13 mouse cellular contexts compared by ENCODE assay signal in genomic region chr11:80171884-80172283, GRCm38 (mm10). TPM values are rescaled to one million over a fixed set of nuclear protein-coding genes. Genes with fewer than 3 reads are reported as not detected.
DNase-seq lines count a peak whose midpoint lies in the region; ATAC-seq and TF ChIP-seq lines count a peak whose summit lies in the region.
"Had no signal": no experiment of that assay in that cellular context is flagged by ENCODE, and none has a peak within 500 bp of the region (broad histone marks: within the 10 kb centered on the region; RNA-seq: fewer than 3 reads in every experiment).

No protein-coding gene starts in this region.

- H3K9ac ChIP-seq in kidney, embryonic 16.5 days (replicated peaks; ENCODE audit: low read length) = no peak overlapping the region
- H3K9ac ChIP-seq: embryonic facial prominence, embryonic 13.5 days had no signal

- H3K27me3 ChIP-seq in kidney, adult 2 months (replicated peaks; ENCODE audit: control insufficient read depth, insufficient read depth, low read length) = no peaks in the 10 kb centered on the region
- no peaks in the 10 kb centered on the region for H3K27me3 ChIP-seq in kidney, embryonic 16.5 days (ENCODE audit: insufficient read depth, low read length)
- H3K27me3 ChIP-seq: embryonic facial prominence, embryonic 13.5 days had no signal

- WGBS in kidney, adult 2 months = 46% methylated on average over 4 of the region's 4 CpGs
- WGBS in kidney, embryonic 16.5 days = 60% methylated on average over 4 of the region's 4 CpGs
- 50% methylated on average over 4 of the region's 4 CpGs for WGBS in macrophage (ENCODE audit: missing documents)

- no peak for ATAC-seq in kidney, embryonic 16.5 days (ENCODE audit: low FRiP score, low TSS enrichment)
- ATAC-seq: forebrain, embryonic 16.5 days had no signal

- peaks cover 25% of the 10 kb centered on the region for H3K4me1 ChIP-seq in kidney, adult 2 months (ENCODE audit: control insufficient read depth, insufficient read depth, low read length)
- H3K4me1 ChIP-seq in kidney, embryonic 16.5 days (ENCODE audit: insufficient read depth, low read length) = no peaks in the 10 kb centered on the region
- H3K4me1 ChIP-seq: embryonic facial prominence, embryonic 13.5 days had no signal

- DNase-seq in kidney, adult 2 months = peak; percentile 96
- peak; percentile 48 to 56 for DNase-seq in adrenal gland, adult 18-20 months (ENCODE audit: low spot score in 2 of 2)
- DNase-seq in kidney, adult 9 months = peak; percentile 97
- no peak for DNase-seq in T-cell, adult 2 months (ENCODE audit: low spot score)
- no peak for DNase-seq in right cerebral cortex, postnatal 36 days (ENCODE audit: low spot score in 2 of 2)
- DNase-seq in neural tube, embryonic 10.5 days (ENCODE audit: extremely low spot score, low spot score) = no peak
- DNase-seq: cerebellum, adult 9-10 months had no signal

- peaks cover 36% of the 10 kb centered on the region; the same call in 1 of the 2 replicates for H3K79me2 ChIP-seq in macrophage (ENCODE audit: inconsistent target)

- no peak overlapping the region for H3K4me3 ChIP-seq in kidney, adult 2 months (ENCODE audit: insufficient read depth, low read depth, low read length)
- H3K4me3 ChIP-seq in kidney, embryonic 16.5 days (ENCODE audit: low read length) = no peak overlapping the region
- H3K4me3 ChIP-seq in macrophage (ENCODE audit: inconsistent target) = no peak overlapping the region
- H3K4me3 ChIP-seq: embryonic facial prominence, embryonic 13.5 days; hindbrain, embryonic 10.5 days; myocyte had no signal

- no peak overlapping the region for H3K4me2 ChIP-seq in kidney, embryonic 16.5 days (replicated peaks; ENCODE audit: low read depth, low read length)
- H3K4me2 ChIP-seq: embryonic facial prominence, embryonic 13.5 days had no signal

- no peak for TF ChIP-seq CTCF in kidney, adult 2 months (conservative IDR thresholded peaks at IDR 0.05; ENCODE audit: insufficient read depth, insufficient read length, low read depth, low read length)

- peak overlapping the region; percentile 92 for H3K27ac ChIP-seq in kidney, adult 2 months (ENCODE audit: insufficient read depth, low read depth, low read length)
- H3K27ac ChIP-seq in kidney, embryonic 16.5 days (ENCODE audit: low read length) = no peak overlapping the region
- peak overlapping the region; percentile 98 for H3K27ac ChIP-seq in macrophage
- H3K27ac ChIP-seq: embryonic facial prominence, embryonic 13.5 days; hindbrain, embryonic 10.5 days had no signal

- no peak for TF ChIP-seq POLR2A in kidney, adult 2 months (IDR thresholded peaks at IDR 0.05; ENCODE audit: low read depth, low read length)

- no peaks in the 10 kb centered on the region for H3K36me3 ChIP-seq in kidney, adult 2 months (ENCODE audit: control insufficient read depth, insufficient read depth, low read length)
- H3K36me3 ChIP-seq in kidney, embryonic 16.5 days (ENCODE audit: insufficient read depth, low read length) = no peaks in the 10 kb centered on the region
- peaks cover 51% of the 10 kb centered on the region for H3K36me3 ChIP-seq in macrophage (ENCODE audit: inconsistent target)
- H3K36me3 ChIP-seq: embryonic facial prominence, embryonic 13.5 days; hindbrain, embryonic 10.5 days had no signal

- H3K9me3 ChIP-seq in kidney, embryonic 16.5 days (ENCODE audit: low read length) = no peaks in the 10 kb centered on the region
- H3K9me3 ChIP-seq: embryonic facial prominence, embryonic 13.5 days; hindbrain, embryonic 10.5 days had no signal

RNA-seq across cellular contexts. Expression of gene Rnf135, which starts 11.8 kb away (rescaled TPM):
- 7.0 and 7.6 TPM in 2 replicates for polyA plus RNA-seq in kidney, adult 2 months (2012; rRNA removed)
- 12.9 and 14.0 TPM in 2 replicates for polyA plus RNA-seq in kidney, embryonic 16.5 days (2015; fragmentation: Nextera tagmentation; extraction: Ambion mirVana)
- 1 to 10 TPM; 5.9 to 9.1 TPM for total RNA-seq in adrenal gland, adult 18-20 months (2021)
- 10 to 100 TPM; 17.2 to 69.8 (median 48.8) TPM for total RNA-seq in macrophage (2018; cell fraction: chromatin; rRNA removed)
- total RNA-seq in macrophage (2018; cell fraction: cytosol; rRNA removed) = 10 to 100 TPM; 15.5 to 57.5 (median 30.7) TPM
- total RNA-seq in macrophage (2018; cell fraction: nucleus; rRNA removed) = 10 to 100 TPM; 23.7 to 88.1 (median 50.5) TPM
- polyA plus RNA-seq in macrophage (2018) = 8.8 to 30.5 TPM (median 15.2 TPM) in 3 replicates

RNA-seq across cellular contexts. Expression of gene Adap2, which starts 18.0 kb away (rescaled TPM):
- 25.9 and 26.8 TPM in 2 replicates for polyA plus RNA-seq in kidney, adult 2 months (2012; rRNA removed)
- polyA plus RNA-seq in kidney, embryonic 16.5 days (2015; fragmentation: Nextera tagmentation; extraction: Ambion mirVana) = 3.1 and 3.6 TPM in 2 replicates
- 10 to 100 TPM in 1 of 2 experiments, 1 to 10 TPM in 1; 9.6 to 11.1 TPM for total RNA-seq in adrenal gland, adult 18-20 months (2021)
- total RNA-seq in macrophage (2018; cell fraction: chromatin; rRNA removed) = 100 to 1,000 TPM; 119 to 715 (median 357) TPM
- 100 to 1,000 TPM in 19 of 26 experiments, 10 to 100 TPM in 7; 65.8 to 202 (median 108) TPM for total RNA-seq in macrophage (2018; cell fraction: cytosol; rRNA removed)
- 100 to 1,000 TPM in 24 of 26 experiments, 10 to 100 TPM in 2; 94.4 to 583 (median 247) TPM for total RNA-seq in macrophage (2018; cell fraction: nucleus; rRNA removed)
- 54.5 to 101 TPM (median 85.2 TPM) in 3 replicates for polyA plus RNA-seq in macrophage (2018)

RNA-seq across cellular contexts. Expression of gene Tefm, which starts 29.9 kb away (rescaled TPM):
- 10.2 and 12.3 TPM in 2 replicates for polyA plus RNA-seq in kidney, adult 2 months (2012; rRNA removed)
- 35.0 and 39.0 TPM in 2 replicates for polyA plus RNA-seq in kidney, embryonic 16.5 days (2015; fragmentation: Nextera tagmentation; extraction: Ambion mirVana)
- total RNA-seq in adrenal gland, adult 18-20 months (2021) = 10 to 100 TPM; 13.6 to 15.5 TPM
- total RNA-seq in macrophage (2018; cell fraction: chromatin; rRNA removed) = 10 to 100 TPM in 5 of 26 experiments, 1 to 10 TPM in 21; 1.0 to 12.9 (median 5.6) TPM
- total RNA-seq in macrophage (2018; cell fraction: cytosol; rRNA removed) = 10 to 100 TPM in 18 of 26 experiments, 1 to 10 TPM in 8; 4.6 to 15.5 (median 10.5) TPM
- 10 to 100 TPM in 10 of 26 experiments, 1 to 10 TPM in 16; 1.6 to 17.8 (median 8.9) TPM for total RNA-seq in macrophage (2018; cell fraction: nucleus; rRNA removed)
- polyA plus RNA-seq in macrophage (2018) = 7.9 to 16.0 TPM (median 9.1 TPM) in 3 replicates

RNA-seq across cellular contexts. Expression of gene Rhot1, which starts 36.9 kb away (rescaled TPM):
- 13.7 and 18.3 TPM in 2 replicates for polyA plus RNA-seq in kidney, adult 2 months (2012; rRNA removed)
- 57.6 and 60.4 TPM in 2 replicates for polyA plus RNA-seq in kidney, embryonic 16.5 days (2015; fragmentation: Nextera tagmentation; extraction: Ambion mirVana)
- total RNA-seq in adrenal gland, adult 18-20 months (2021) = 10 to 100 TPM; 54.4 to 71.5 TPM
- total RNA-seq in macrophage (2018; cell fraction: chromatin; rRNA removed) = 100 to 1,000 TPM in 11 of 26 experiments, 10 to 100 TPM in 15; 39.2 to 147 (median 95.7) TPM
- 10 to 100 TPM; 27.7 to 40.3 (median 34.9) TPM for total RNA-seq in macrophage (2018; cell fraction: cytosol; rRNA removed)
- total RNA-seq in macrophage (2018; cell fraction: nucleus; rRNA removed) = 100 to 1,000 TPM in 3 of 26 experiments, 10 to 100 TPM in 23; 28.3 to 114 (median 51.9) TPM
- 29.4 to 36.6 TPM (median 30.4 TPM) in 3 replicates for polyA plus RNA-seq in macrophage (2018)

Comparison
In these comparisons a context has a peak if more than half of its experiments do, and no peak if none do; other contexts are left out.
1. DNase-seq: peak in kidney, adult 2 months (single experiment), adrenal gland, adult 18-20 months (2 of 2) and kidney, adult 9 months (single experiment); none in T-cell, adult 2 months (single experiment), right cerebral cortex, postnatal 36 days (0 of 2) and neural tube, embryonic 10.5 days (single experiment).